Mouse (Mus musculus): ENCODE data around the gene Fkbp9. TPM values are rescaled to one million over a fixed set of nuclear protein-coding genes. Genes with fewer than 3 reads are reported as not detected.

The Fkbp9 gene
- total and polyA plus RNA-seq, 3 experiments, result 0.05 TPM; not detected in 2

DNA sequence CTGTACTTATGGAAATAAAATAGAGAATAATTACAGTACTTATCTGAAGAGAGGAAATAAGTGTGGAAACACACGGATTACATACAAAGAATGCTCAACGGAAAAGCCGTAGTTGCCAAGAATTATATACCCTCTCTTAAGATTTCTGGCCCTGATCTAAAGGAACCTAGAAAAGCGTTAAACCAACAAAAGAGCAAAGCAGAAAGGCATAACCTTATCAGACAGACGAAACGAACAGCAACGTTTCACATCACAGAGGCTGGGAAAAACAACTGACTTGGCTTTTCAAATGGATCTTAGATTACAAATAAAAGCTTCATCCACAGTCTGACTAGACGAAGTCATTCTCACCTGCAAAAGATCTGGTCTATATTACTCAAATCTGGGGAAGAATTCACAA is 35.6 kb upstream of the Fkbp9 start:
- DNase-seq (ENCODE audit: low spot score) (no peak), ATAC-seq (ENCODE audit: extremely low read depth, insufficient number of reproducible peaks, low FRiP score, poor library complexity, severe bottlenecking) (no peak)
- TF ChIP-seq GATA2 (IDR thresholded peaks at IDR 0.05; ENCODE audit: borderline replicate concordance, low read depth, low read length) (no peak), CTCF (IDR thresholded peaks at IDR 0.05; ENCODE audit: low read depth, low read length) (no peak), POLR2AphosphoS5 (IDR thresholded peaks at IDR 0.05; ENCODE audit: insufficient replicate concordance, low read depth, low read length) (no peak), TAL1 (conservative IDR thresholded peaks at IDR 0.05; ENCODE audit: low read depth, low read length) (no peak)

DNA sequence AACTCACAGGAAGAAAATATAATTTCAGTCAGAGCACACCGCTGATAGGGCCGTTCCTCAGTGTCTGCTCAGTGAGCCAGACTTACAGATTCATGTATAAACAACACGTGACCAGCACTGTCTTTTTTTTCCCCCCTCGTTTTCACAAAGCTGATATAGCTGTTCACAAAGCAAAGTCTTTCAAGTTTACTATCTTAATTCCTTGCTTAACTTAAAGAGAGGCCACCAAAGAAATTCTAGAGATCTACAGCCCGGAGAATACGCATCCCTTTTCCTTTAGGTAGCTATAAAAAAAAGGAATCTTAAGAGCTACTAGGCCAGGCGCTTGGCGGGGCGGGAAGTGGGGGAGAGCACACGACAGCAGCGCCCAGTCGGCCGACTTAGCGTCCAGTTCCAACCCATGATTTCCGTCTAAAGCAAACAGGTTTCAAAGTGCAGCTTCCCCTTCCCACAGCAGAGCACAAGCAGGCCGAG is 35.2 kb upstream of the Fkbp9 start:
- DNase-seq (ENCODE audit: low spot score) (peak; percentile 32), ATAC-seq (ENCODE audit: extremely low read depth, insufficient number of reproducible peaks, low FRiP score, poor library complexity, severe bottlenecking) (peak; percentile 47)
- peak overlapping the region; percentile 90 for H3K4me3 ChIP-seq (ENCODE audit: low read depth, low read length)
- no peaks in the 10 kb centered on the region for H3K9me3 ChIP-seq (replicated peaks)
- no peaks in the 10 kb centered on the region for H3K27me3 ChIP-seq (ENCODE audit: insufficient read depth, low read length)
- peaks cover 13% of the 10 kb centered on the region for H3K36me3 ChIP-seq (replicated peaks)
- TF ChIP-seq TAL1 (conservative IDR thresholded peaks at IDR 0.05; ENCODE audit: low read depth, low read length) (no peak), CTCF (IDR thresholded peaks at IDR 0.05; ENCODE audit: low read depth, low read length) (no peak), GATA2 (IDR thresholded peaks at IDR 0.05; ENCODE audit: borderline replicate concordance, low read depth, low read length) (no peak), GATA1 (IDR thresholded peaks at IDR 0.05; ENCODE audit: borderline replicate concordance, low read length) (no peak), POLR2AphosphoS5 (IDR thresholded peaks at IDR 0.05; ENCODE audit: insufficient replicate concordance, low read depth, low read length) (no peak)
- H3K4me1 ChIP-seq (ENCODE audit: insufficient read depth, low read depth, low read length), result peaks cover 38% of the 10 kb centered on the region

More for the DNA sequence above, 35.6 kb upstream of the Fkbp9 start:
- H3K9me3 ChIP-seq (replicated peaks), result no peaks in the 10 kb centered on the region
- no peaks in the 10 kb centered on the region for H3K27me3 ChIP-seq (ENCODE audit: insufficient read depth, low read length)
- peak overlapping the region; percentile 90 for H3K4me3 ChIP-seq (ENCODE audit: low read depth, low read length)
- H3K36me3 ChIP-seq (replicated peaks), result peaks cover 13% of the 10 kb centered on the region
- H3K4me1 ChIP-seq (ENCODE audit: insufficient read depth, low read depth, low read length), result peaks cover 40% of the 10 kb centered on the region

DNA sequence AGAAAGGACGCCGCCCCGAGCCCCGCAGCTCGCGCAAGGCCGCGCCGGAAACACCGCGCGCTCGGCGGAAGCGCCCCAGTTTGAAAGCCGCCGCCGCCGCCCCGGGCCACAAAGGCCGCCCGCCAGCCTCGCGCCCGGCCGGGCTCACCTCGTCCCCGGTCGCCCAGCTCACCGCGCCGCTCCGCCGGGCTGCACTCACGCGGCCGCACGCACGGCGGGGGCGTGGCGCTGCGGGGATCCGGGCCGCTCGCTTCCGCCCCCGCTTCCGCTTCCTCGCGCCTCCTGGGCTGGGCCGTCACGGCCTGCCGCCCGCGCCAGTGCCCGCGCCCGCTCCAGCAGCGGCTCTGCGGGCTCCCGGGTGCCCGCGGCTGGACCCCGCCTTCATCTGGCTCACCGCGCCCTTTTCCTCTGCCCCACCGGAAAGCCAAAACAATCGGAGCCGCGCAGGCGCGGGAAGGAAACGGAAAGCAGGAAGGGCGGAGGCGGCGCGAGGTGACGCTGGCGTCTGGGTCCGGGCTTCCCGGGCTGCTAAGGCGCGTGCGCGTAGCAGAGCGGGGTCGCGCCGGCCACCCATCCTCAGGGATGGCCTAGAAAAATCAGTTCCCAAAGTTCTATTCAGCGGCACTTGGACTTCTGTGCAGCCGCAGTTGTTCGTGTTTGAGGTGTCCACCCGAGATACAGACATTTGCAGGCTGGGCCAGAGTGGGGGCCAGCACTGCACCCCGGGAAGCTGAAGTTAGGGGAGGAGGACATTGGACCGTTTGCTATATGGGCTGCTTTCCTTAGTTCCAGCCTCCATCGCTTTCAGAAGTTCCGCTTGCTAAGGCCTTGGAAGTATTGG is 34.3 kb upstream of the Fkbp9 start, which contains the start of gene Kbtbd2:
Gene Kbtbd2 (minus strand): TSS at position 503 of the 841 bp plus-strand sequence.
- Histone ChIP-seq H3K4me1 (ENCODE audit: insufficient read depth, low read depth, low read length) (peaks cover 33% of the 10 kb centered on the region), H3K9me3 (replicated peaks) (no peaks in the 10 kb centered on the region), H3K27me3 (ENCODE audit: insufficient read depth, low read length) (no peaks in the 10 kb centered on the region), H3K36me3 (replicated peaks) (peaks cover 9% of the 10 kb centered on the region), H3K4me3 (ENCODE audit: low read depth, low read length) (peak within 1 kb of the TSS; percentile 90)
- TF ChIP-seq CTCF (IDR thresholded peaks at IDR 0.05; ENCODE audit: low read depth, low read length) (no peak), TAL1 (conservative IDR thresholded peaks at IDR 0.05; ENCODE audit: low read depth, low read length) (no peak), POLR2AphosphoS5 (IDR thresholded peaks at IDR 0.05; ENCODE audit: insufficient replicate concordance, low read depth, low read length) (no peak), GATA2 (IDR thresholded peaks at IDR 0.05; ENCODE audit: borderline replicate concordance, low read depth, low read length) (no peak)
- ATAC-seq (ENCODE audit: extremely low read depth, insufficient number of reproducible peaks, low FRiP score, poor library complexity, severe bottlenecking) (peak; percentile 81), DNase-seq (ENCODE audit: low spot score) (peak; percentile 91)

DNA sequence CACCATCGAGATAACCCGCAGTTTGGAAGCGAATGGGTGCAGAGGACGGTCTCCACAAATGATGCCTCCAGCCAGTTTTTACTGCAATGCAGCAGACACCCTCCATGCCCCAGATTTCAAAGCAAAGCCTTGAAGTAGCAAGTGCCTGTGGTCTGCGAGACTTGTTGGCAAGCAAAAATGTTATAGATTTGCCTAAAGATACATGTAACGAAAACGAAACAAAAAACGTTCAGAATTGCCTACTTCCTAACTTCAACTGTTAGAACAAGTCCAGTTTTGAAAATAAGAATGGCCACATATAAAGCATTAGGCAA is 33.8 kb upstream of the Fkbp9 start:
- H3K27me3 ChIP-seq (ENCODE audit: insufficient read depth, low read length), result no peaks in the 10 kb centered on the region
- no peak for TF ChIP-seq TAL1 (conservative IDR thresholded peaks at IDR 0.05; ENCODE audit: low read depth, low read length)
- no peak for TF ChIP-seq CTCF (IDR thresholded peaks at IDR 0.05; ENCODE audit: low read depth, low read length)
- no peak for TF ChIP-seq GATA1 (IDR thresholded peaks at IDR 0.05; ENCODE audit: borderline replicate concordance, low read length)
- TF ChIP-seq POLR2AphosphoS5 (IDR thresholded peaks at IDR 0.05; ENCODE audit: insufficient replicate concordance, low read depth, low read length), result no peak
- no peak for TF ChIP-seq GATA2 (IDR thresholded peaks at IDR 0.05; ENCODE audit: borderline replicate concordance, low read depth, low read length)
- peaks cover 28% of the 10 kb centered on the region for H3K4me1 ChIP-seq (ENCODE audit: insufficient read depth, low read depth, low read length)
- no peaks in the 10 kb centered on the region for H3K9me3 ChIP-seq (replicated peaks)
- peak overlapping the region; percentile 90 for H3K4me3 ChIP-seq (ENCODE audit: low read depth, low read length)
- H3K36me3 ChIP-seq (replicated peaks), result peaks cover 6% of the 10 kb centered on the region
- DNase-seq (ENCODE audit: low spot score) (no peak), ATAC-seq (ENCODE audit: extremely low read depth, insufficient number of reproducible peaks, low FRiP score, poor library complexity, severe bottlenecking) (no peak)

DNA sequence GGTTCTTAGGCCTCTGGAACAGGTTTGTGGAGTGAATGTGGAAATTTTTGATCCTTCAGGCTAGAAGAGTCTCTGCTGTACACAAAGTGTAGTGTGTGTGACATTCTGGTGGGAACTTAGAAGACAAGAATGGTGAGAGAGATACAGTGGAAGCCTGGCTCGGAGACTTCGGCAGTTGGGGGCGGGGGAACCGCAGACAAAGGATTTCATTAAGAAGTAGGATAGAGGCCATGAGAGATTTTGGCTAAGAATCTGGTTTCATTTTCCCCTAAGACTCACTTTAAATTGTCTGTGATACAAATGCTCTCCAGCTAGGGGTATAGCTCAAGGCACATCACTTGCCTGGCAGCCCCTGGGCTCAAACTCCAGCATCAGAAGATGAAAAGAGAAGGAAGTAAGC is 26.8 kb upstream of the Fkbp9 start:
- H3K27me3 ChIP-seq (ENCODE audit: insufficient read depth, low read length), result peaks cover 22% of the 10 kb centered on the region
- no peaks in the 10 kb centered on the region for H3K9me3 ChIP-seq (replicated peaks)
- ATAC-seq (ENCODE audit: extremely low read depth, insufficient number of reproducible peaks, low FRiP score, poor library complexity, severe bottlenecking) (no peak), DNase-seq (ENCODE audit: low spot score) (no peak)
- H3K4me3 ChIP-seq (ENCODE audit: low read depth, low read length), result no peak overlapping the region
- H3K4me1 ChIP-seq (ENCODE audit: insufficient read depth, low read depth, low read length), result peaks cover 4% of the 10 kb centered on the region
- no peaks in the 10 kb centered on the region for H3K36me3 ChIP-seq (replicated peaks)
- TF ChIP-seq GATA1 (IDR thresholded peaks at IDR 0.05; ENCODE audit: borderline replicate concordance, low read length) (no peak), TAL1 (conservative IDR thresholded peaks at IDR 0.05; ENCODE audit: low read depth, low read length) (no peak), CTCF (IDR thresholded peaks at IDR 0.05; ENCODE audit: low read depth, low read length) (no peak), POLR2AphosphoS5 (IDR thresholded peaks at IDR 0.05; ENCODE audit: insufficient replicate concordance, low read depth, low read length) (no peak), GATA2 (IDR thresholded peaks at IDR 0.05; ENCODE audit: borderline replicate concordance, low read depth, low read length) (no peak)

DNA sequence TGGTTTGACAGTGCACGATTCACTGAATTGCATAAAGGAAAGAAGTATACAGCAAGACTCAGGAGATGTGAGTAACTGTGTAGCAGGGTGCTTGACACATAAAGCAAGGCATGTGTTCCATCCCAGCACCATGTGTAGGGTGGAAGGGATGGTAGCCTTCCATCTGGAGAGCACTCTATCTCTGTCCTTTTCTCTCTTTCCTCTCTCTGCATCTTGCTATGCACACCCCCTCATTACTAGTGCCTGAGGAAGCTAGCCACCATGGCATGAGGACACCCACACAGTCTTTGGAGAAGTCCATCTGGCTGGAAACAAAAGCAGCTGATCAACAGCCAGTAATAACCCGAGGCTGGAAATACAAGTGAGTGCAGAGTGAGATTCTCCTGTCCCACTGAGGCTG is 25.7 kb upstream of the Fkbp9 start:
- H3K27me3 ChIP-seq (ENCODE audit: insufficient read depth, low read length), result peaks cover 24% of the 10 kb centered on the region
- ATAC-seq (ENCODE audit: extremely low read depth, insufficient number of reproducible peaks, low FRiP score, poor library complexity, severe bottlenecking) (no peak), DNase-seq (ENCODE audit: low spot score) (no peak)
- H3K4me1 ChIP-seq (ENCODE audit: insufficient read depth, low read depth, low read length), result peaks cover 7% of the 10 kb centered on the region
- H3K9me3 ChIP-seq (replicated peaks), result no peaks in the 10 kb centered on the region
- no peak for TF ChIP-seq CTCF (IDR thresholded peaks at IDR 0.05; ENCODE audit: low read depth, low read length)
- no peak for TF ChIP-seq TAL1 (conservative IDR thresholded peaks at IDR 0.05; ENCODE audit: low read depth, low read length)
- no peak for TF ChIP-seq POLR2AphosphoS5 (IDR thresholded peaks at IDR 0.05; ENCODE audit: insufficient replicate concordance, low read depth, low read length)
- no peak for TF ChIP-seq GATA1 (IDR thresholded peaks at IDR 0.05; ENCODE audit: borderline replicate concordance, low read length)
- TF ChIP-seq GATA2 (IDR thresholded peaks at IDR 0.05; ENCODE audit: borderline replicate concordance, low read depth, low read length), result no peak
- no peak overlapping the region for H3K4me3 ChIP-seq (ENCODE audit: low read depth, low read length)
- no peaks in the 10 kb centered on the region for H3K36me3 ChIP-seq (replicated peaks)
